ENCODE assay signal across 17 mouse cellular contexts in genomic region chr7:115153764-115154509, GRCm38 (mm10).
A peak's percentile ranks its signal among the peaks of the same experiment; 100 is the strongest.
DNase-seq lines count a peak whose midpoint lies in the region; ATAC-seq lines count a peak whose summit lies in the region.
"Had no signal": no experiment of that assay in that cellular context is flagged by ENCODE, and none has a peak within 500 bp of the region (broad histone marks: within the 10 kb centered on the region; RNA-seq: fewer than 3 reads in every experiment).

No protein-coding gene starts in this region.

- no peak overlapping the region for H3K9ac ChIP-seq in hindbrain, embryonic 12.5 days
- no peak overlapping the region for H3K9ac ChIP-seq in hindbrain, embryonic 13.5 days
- H3K9ac ChIP-seq in embryonic facial prominence, embryonic 11.5 days (replicated peaks; ENCODE audit: low read length), result no peak overlapping the region
- no peak overlapping the region for H3K9ac ChIP-seq in limb, embryonic 11.5 days (ENCODE audit: low read length)
- H3K9ac ChIP-seq: heart, embryonic 15.5 days; liver, embryonic 13.5 days had no signal

- no peak overlapping the region for H3K4me3 ChIP-seq in hindbrain, embryonic 12.5 days
- H3K4me3 ChIP-seq in hindbrain, embryonic 13.5 days, result no peak overlapping the region
- H3K4me3 ChIP-seq in embryonic facial prominence, embryonic 11.5 days (ENCODE audit: low read depth, low read length), result no peak overlapping the region
- no peak overlapping the region for H3K4me3 ChIP-seq in limb, embryonic 11.5 days (ENCODE audit: low read depth, low read length)
- H3K4me3 ChIP-seq: heart, embryonic 15.5 days; liver, embryonic 13.5 days had no signal

- H3K9me3 ChIP-seq in hindbrain, embryonic 12.5 days (replicated peaks), result no peaks in the 10 kb centered on the region
- no peaks in the 10 kb centered on the region for H3K9me3 ChIP-seq in hindbrain, embryonic 13.5 days
- no peaks in the 10 kb centered on the region for H3K9me3 ChIP-seq in embryonic facial prominence, embryonic 11.5 days (replicated peaks; ENCODE audit: control insufficient read depth, low read length)
- no peaks in the 10 kb centered on the region; the same call in 1 of the 2 replicates for H3K9me3 ChIP-seq in limb, embryonic 11.5 days (ENCODE audit: control insufficient read depth, low read length)
- H3K9me3 ChIP-seq: G1E; heart, embryonic 15.5 days; liver, embryonic 13.5 days had no signal

- no peak for ATAC-seq in hindbrain, embryonic 12.5 days (ENCODE audit: low FRiP score)
- ATAC-seq in hindbrain, embryonic 13.5 days (ENCODE audit: low FRiP score), result no peak
- ATAC-seq in embryonic facial prominence, embryonic 11.5 days (replicated peaks; ENCODE audit: insufficient number of reproducible peaks, low FRiP score, low TSS enrichment, low read depth), result 0 out of 2 replicates have a peak, but pooled peaks have one; percentile 29
- peak; percentile 84 for ATAC-seq in limb, embryonic 11.5 days (ENCODE audit: insufficient number of reproducible peaks, low FRiP score, low TSS enrichment, low read depth)
- ATAC-seq: hindbrain, postnatal 0 days had no signal

- peak; percentile 62 for DNase-seq in embryo, embryonic 10.5 days (ENCODE audit: low spot score)
- peak; percentile 26 for DNase-seq in embryonic facial prominence, embryonic 11.5 days (ENCODE audit: low spot score)
- DNase-seq in limb, embryonic 11.5 days (ENCODE audit: low spot score), result peak; percentile 26
- no peak for DNase-seq in ovary, adult 18-20 months (ENCODE audit: low spot score)
- no peak for DNase-seq in layer of hippocampus, adult 8-10 months (ENCODE audit: low spot score in 2 of 2)
- DNase-seq: cerebellum, adult 18-20 months; gastrocnemius, postnatal 36 days; kidney, postnatal 10 days; liver, embryonic 13.5 days; lung, postnatal 14 days; right cerebral cortex, adult 18-20 months; thymus, adult 18-20 months had no signal

- H3K36me3 ChIP-seq in hindbrain, embryonic 12.5 days, result no peaks in the 10 kb centered on the region
- H3K36me3 ChIP-seq in hindbrain, embryonic 13.5 days, result no peaks in the 10 kb centered on the region
- H3K36me3 ChIP-seq in embryonic facial prominence, embryonic 11.5 days (replicated peaks; ENCODE audit: control insufficient read depth, insufficient read depth, low read depth, low read length), result no peaks in the 10 kb centered on the region
- H3K36me3 ChIP-seq in limb, embryonic 11.5 days (ENCODE audit: control insufficient read depth, insufficient read depth, low read length), result no peaks in the 10 kb centered on the region
- H3K36me3 ChIP-seq: G1E; heart, embryonic 15.5 days; liver, embryonic 13.5 days had no signal

- no peaks in the 10 kb centered on the region for H3K27me3 ChIP-seq in hindbrain, embryonic 12.5 days
- no peaks in the 10 kb centered on the region for H3K27me3 ChIP-seq in hindbrain, embryonic 13.5 days
- H3K27me3 ChIP-seq in embryonic facial prominence, embryonic 11.5 days (ENCODE audit: control insufficient read depth, insufficient read depth, low read length), result no peaks in the 10 kb centered on the region
- H3K27me3 ChIP-seq in limb, embryonic 11.5 days (ENCODE audit: control insufficient read depth, insufficient read depth, low read length), result no peaks in the 10 kb centered on the region
- H3K27me3 ChIP-seq: heart, embryonic 15.5 days; liver, embryonic 13.5 days had no signal

- WGBS in hindbrain, embryonic 12.5 days, result 46% methylated on average over 4 of the region's 4 CpGs
- WGBS in hindbrain, embryonic 13.5 days, result 58% methylated on average over 4 of the region's 4 CpGs
- 38% methylated on average over 4 of the region's 4 CpGs for WGBS in embryonic facial prominence, embryonic 11.5 days
- WGBS in limb, embryonic 11.5 days, result 50% methylated on average over 4 of the region's 4 CpGs

- H3K4me1 ChIP-seq in hindbrain, embryonic 12.5 days, result peaks cover 5% of the 10 kb centered on the region; the same call in 1 of the 2 replicates
- H3K4me1 ChIP-seq in hindbrain, embryonic 13.5 days (replicated peaks), result 0 out of 2 replicates have a peak, but pooled peaks cover 4% of the 10 kb centered on the region
- H3K4me1 ChIP-seq in embryonic facial prominence, embryonic 11.5 days (ENCODE audit: control insufficient read depth, insufficient read depth, low read length), result no peaks in the 10 kb centered on the region
- peaks cover 12% of the 10 kb centered on the region; the same call in 1 of the 2 replicates for H3K4me1 ChIP-seq in limb, embryonic 11.5 days (ENCODE audit: control insufficient read depth, insufficient read depth, low read length)
- H3K4me1 ChIP-seq: liver, embryonic 13.5 days had no signal

- no peak overlapping the region for H3K4me2 ChIP-seq in hindbrain, embryonic 12.5 days (replicated peaks)
- no peak overlapping the region for H3K4me2 ChIP-seq in hindbrain, embryonic 13.5 days
- H3K4me2 ChIP-seq in embryonic facial prominence, embryonic 11.5 days (ENCODE audit: low read depth, low read length), result no peak overlapping the region
- H3K4me2 ChIP-seq in limb, embryonic 11.5 days (ENCODE audit: low read depth, severe bottlenecking), result no peak overlapping the region
- H3K4me2 ChIP-seq: heart, embryonic 15.5 days; liver, embryonic 13.5 days had no signal

- 0 out of 2 replicates have a peak overlapping the region, but pooled peaks have one; percentile 1 for H3K27ac ChIP-seq in hindbrain, embryonic 12.5 days
- no peak overlapping the region for H3K27ac ChIP-seq in hindbrain, embryonic 13.5 days
- no peak overlapping the region for H3K27ac ChIP-seq in embryonic facial prominence, embryonic 11.5 days (replicated peaks; ENCODE audit: low read depth, low read length)
- H3K27ac ChIP-seq in limb, embryonic 11.5 days (replicated peaks; ENCODE audit: low read depth, low read length), result peak overlapping the region; percentile 54; the same call in 1 of the 2 replicates
- H3K27ac ChIP-seq: heart, embryonic 15.5 days; hindbrain, postnatal 0 days; liver, embryonic 13.5 days had no signal

Comparison
In these comparisons a context has a peak if more than half of its experiments do, and no peak if none do; other contexts are left out.
1. H3K27ac ChIP-seq: peak in hindbrain, embryonic 12.5 days (single experiment) and limb, embryonic 11.5 days (single experiment); none in hindbrain, embryonic 13.5 days (single experiment) and embryonic facial prominence, embryonic 11.5 days (single experiment).
2. ATAC-seq: peak in embryonic facial prominence, embryonic 11.5 days (single experiment) and limb, embryonic 11.5 days (single experiment); none in hindbrain, embryonic 12.5 days (single experiment) and hindbrain, embryonic 13.5 days (single experiment).
3. DNase-seq: peak in embryo, embryonic 10.5 days (single experiment), embryonic facial prominence, embryonic 11.5 days (single experiment) and limb, embryonic 11.5 days (single experiment); none in ovary, adult 18-20 months (single experiment) and layer of hippocampus, adult 8-10 months (0 of 2).